Mouse (Mus musculus) small intestine, adult 2 months (tissue): ENCODE data around the gene Chrm4.

ENCODE experiments used
- CTCF ChIP-seq: fragments of 200-500 bp; IDR thresholded peaks from 2 replicates; pipeline ENCODE4 v1.5.1; 2012; ENCODE audit warnings: low read depth, mild to moderate bottlenecking, control low read depth, inconsistent platforms, low read length, moderate library complexity, mixed read lengths; ENCODE audit not compliant: insufficient replicate concordance, insufficient read length; ENCODE audit errors: extremely low read depth
- POLR2A ChIP-seq: fragments of 200-500 bp; IDR thresholded peaks from 2 replicates; pipeline ENCODE4 v1.6.1; 2012; ENCODE audit warnings: low read depth, mild to moderate bottlenecking, control low read depth, inconsistent platforms, low read length, moderate library complexity

DNA sequence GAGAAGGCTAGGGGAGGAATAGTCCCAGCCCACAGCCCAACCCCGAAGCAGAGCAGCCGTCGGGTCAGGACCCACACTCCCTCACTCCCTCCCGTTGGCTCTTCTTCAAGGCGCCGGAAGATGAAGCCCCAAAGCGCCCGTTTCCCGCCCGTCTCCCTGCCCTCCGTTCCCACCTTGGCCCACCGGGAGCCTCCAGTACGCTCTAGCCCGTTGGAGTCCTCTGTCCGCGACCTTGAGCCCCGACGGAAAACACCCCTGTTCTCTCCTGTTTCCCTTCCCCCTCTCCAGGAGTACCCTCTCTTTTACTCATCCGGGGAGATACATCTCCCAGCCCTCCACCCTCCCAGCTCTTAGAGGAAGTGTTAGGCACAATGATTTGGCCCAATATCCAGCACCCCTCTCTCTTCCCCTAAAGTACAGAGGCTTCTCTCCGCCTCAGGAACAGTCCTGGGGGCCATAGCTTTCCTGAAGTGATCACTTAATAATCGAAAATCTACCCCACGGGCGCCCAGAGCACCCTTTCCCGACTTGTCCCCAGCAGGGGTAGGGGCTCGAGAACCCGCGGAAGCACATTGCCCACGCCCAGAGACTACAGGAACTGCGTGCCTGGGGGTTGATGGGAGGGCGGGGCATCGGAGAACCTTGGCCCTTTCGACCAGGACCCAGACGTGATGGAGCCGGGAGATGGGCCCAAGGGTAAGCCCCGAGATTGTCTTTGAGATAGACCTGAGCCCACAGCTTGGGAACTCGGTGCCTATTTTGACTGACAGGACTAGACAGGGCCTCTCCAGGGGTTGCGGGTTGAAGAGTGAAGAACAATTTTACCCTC lies 4.2 kb upstream of the Chrm4 start:
- TF ChIP-seq POLR2A = no peak; the same call in 1 of the 2 replicates
- no peak for TF ChIP-seq CTCF
